Mouse (Mus musculus) liver, postnatal 0 days (tissue): Measurements from ENCODE around the gene 4930562C15Rik.

Source experiments
- CTCF ChIP-seq: sonication (generic); IDR thresholded peaks from 2 replicates; pipeline ENCODE4 v1.5.1; 2016; ENCODE audit warnings: antibody characterized with exemption, low read depth
- EP300 ChIP-seq: IDR thresholded peaks from 2 replicates; pipeline ENCODE4 v1.6.1; 2016; ENCODE audit warnings: antibody characterized with exemption, low read depth, mild to moderate bottlenecking

GRCm38 (mm10) chr16:4898881-4899280 lies 63.7 kb downstream of the 4930562C15Rik start:
- TF ChIP-seq CTCF: no peak
- no peak for TF ChIP-seq EP300
